Mouse (Mus musculus) CH12.LX (cell line): ENCODE data around the gene Trim32. TPM values are rescaled to one million over a fixed set of nuclear protein-coding genes. Genes with fewer than 3 reads are reported as not detected.

Source experiments
- DNase-seq: peaks from one replicate; pipeline ENCODE4 v3.0.0-alpha.2; 2013; ENCODE audit errors: extremely low read depth
- H3K27ac ChIP-seq: 2 replicates; pipeline ENCODE4 v1.5.1; 2012; ENCODE audit warnings: low read depth, mild to moderate bottlenecking, control low read depth, moderate library complexity; ENCODE audit not compliant: insufficient read depth
- H3K27me3 ChIP-seq: replicated peaks from 2 replicates; pipeline ENCODE3; 2012; ENCODE audit warnings: inconsistent platforms
- H3K36me3 ChIP-seq, 2 experiments: replicated peaks in 1 of 2; 2 replicates each; pipeline versions ENCODE3 to v1.6.1; 2012; ENCODE audit warnings: inconsistent platforms in 1 of 2, low read length in 1 of 2, mild to moderate bottlenecking in 1 of 2, mixed read lengths in 1 of 2, moderate library complexity in 1 of 2; ENCODE audit not compliant: control insufficient read depth in 1 of 2, insufficient read depth in 1 of 2
- H3K4me1 ChIP-seq, 2 experiments: 2 replicates each; pipeline ENCODE4 v1.6.1; 2012; ENCODE audit warnings: inconsistent platforms in 1 of 2, moderate library complexity in 1 of 2; ENCODE audit not compliant: insufficient read depth in 2 of 2, control insufficient read depth in 1 of 2
- H3K4me2 ChIP-seq: 2 replicates; pipeline ENCODE4 v1.6.1; 2012; ENCODE audit warnings: low read depth, mild to moderate bottlenecking, control low read depth; ENCODE audit not compliant: poor library complexity, insufficient read depth, severe bottlenecking
- H3K4me3 ChIP-seq, 3 experiments: fragments of 150-350 bp in 1 of 3; sonication (generic) in 1 of 3; replicated peaks in 1 of 3; 2 replicates each; pipeline versions ENCODE3 to v1.5.1; 2011 to 2012; ENCODE audit warnings: low read depth in 2 of 3, low read length in 2 of 3, mild to moderate bottlenecking in 2 of 3, moderate library complexity in 2 of 3, control low read depth in 1 of 3, improper control_type of control experiment in 1 of 3, inconsistent platforms in 1 of 3, mixed read lengths in 1 of 3; ENCODE audit not compliant: poor library complexity in 1 of 3
- H3K79me2 ChIP-seq: replicated peaks from 2 replicates; pipeline ENCODE4 v1.6.1; 2012; ENCODE audit warnings: mild to moderate bottlenecking, moderate library complexity; ENCODE audit not compliant: control insufficient read depth, poor library complexity, insufficient read depth, severe bottlenecking; ENCODE audit errors: extremely low read depth
- H3K9ac ChIP-seq: 2 replicates; pipeline ENCODE4 v1.6.1; 2012; ENCODE audit warnings: low read depth, mild to moderate bottlenecking, control low read depth, moderate library complexity; ENCODE audit not compliant: insufficient read depth
- H3K9me3 ChIP-seq: replicated peaks from 2 replicates; pipeline ENCODE3; 2012; ENCODE audit warnings: low read length, inconsistent platforms, mixed read lengths
- CHD1 ChIP-seq: IDR thresholded peaks from 2 replicates; pipeline ENCODE4 v1.6.1; 2012; ENCODE audit warnings: low read depth, low read length, improper control_type of control experiment, inconsistent platforms
- CHD2 ChIP-seq: IDR thresholded peaks from 2 replicates; pipeline ENCODE4 v1.6.1; 2011; ENCODE audit warnings: low read length, improper control_type of control experiment
- ELF1 ChIP-seq: IDR thresholded peaks from 2 replicates; pipeline ENCODE4 v1.6.1; 2014; ENCODE audit warnings: low read depth, mild to moderate bottlenecking, inconsistent platforms, low read length, improper control_type of control experiment
- EP300 ChIP-seq: IDR thresholded peaks from 2 replicates; pipeline ENCODE4 v1.6.1; 2011; ENCODE audit warnings: low read length, improper control_type of control experiment
- ETS1 ChIP-seq: conservative IDR thresholded peaks from 2 replicates; pipeline ENCODE4 v1.6.1; 2012; ENCODE audit warnings: low read depth, mild to moderate bottlenecking, inconsistent platforms, low read length, improper control_type of control experiment, moderate library complexity
- KAT2A ChIP-seq: IDR thresholded peaks from 2 replicates; pipeline ENCODE4 v1.6.1; 2012; ENCODE audit warnings: low read length, improper control_type of control experiment, inconsistent platforms; ENCODE audit not compliant: insufficient replicate concordance
- MAFK ChIP-seq: IDR thresholded peaks from 2 replicates; pipeline ENCODE4 v1.6.1; 2011; ENCODE audit warnings: low read length, improper control_type of control experiment; ENCODE audit not compliant: insufficient replicate concordance
- MEF2A ChIP-seq: IDR thresholded peaks from 2 replicates; pipeline ENCODE4 v1.6.1; 2014; ENCODE audit warnings: low read depth, mild to moderate bottlenecking, inconsistent platforms, low read length, improper control_type of control experiment, borderline replicate concordance
- MXI1 ChIP-seq: IDR thresholded peaks from 2 replicates; pipeline ENCODE4 v1.6.1; 2011; ENCODE audit warnings: mild to moderate bottlenecking, low read depth, low read length, improper control_type of control experiment
- MYC ChIP-seq: IDR thresholded peaks from 2 replicates; pipeline ENCODE4 v1.6.1; 2011; ENCODE audit warnings: low read depth, mild to moderate bottlenecking, improper control_type of control experiment, low read length
- NELFE ChIP-seq: IDR thresholded peaks from 2 replicates; pipeline ENCODE4 v1.6.1; 2011; ENCODE audit warnings: low read depth, low read length, improper control_type of control experiment
- PAX5 ChIP-seq: IDR thresholded peaks from 2 replicates; pipeline ENCODE4 v1.6.1; 2012; ENCODE audit warnings: low read length, inconsistent platforms, mixed read lengths
- POLR2A ChIP-seq: IDR thresholded peaks from 2 replicates; pipeline ENCODE4 v1.6.1; 2011; ENCODE audit warnings: low read depth, mild to moderate bottlenecking, improper control_type of control experiment, low read length
- SIN3A ChIP-seq: IDR thresholded peaks from 2 replicates; pipeline ENCODE4 v1.6.1; 2012; ENCODE audit warnings: low read length, improper control_type of control experiment, inconsistent platforms
- SMC3 ChIP-seq: IDR thresholded peaks from 2 replicates; pipeline ENCODE4 v1.6.1; 2011; ENCODE audit warnings: low read depth, low read length, improper control_type of control experiment
- UBTF ChIP-seq: IDR thresholded peaks from 2 replicates; pipeline ENCODE4 v1.6.1; 2012; ENCODE audit warnings: low read depth, mild to moderate bottlenecking, inconsistent platforms, low read length, improper control_type of control experiment, moderate library complexity
- USF2 ChIP-seq: conservative IDR thresholded peaks from 2 replicates; pipeline ENCODE4 v1.6.1; 2011; ENCODE audit warnings: low read depth, low read length, improper control_type of control experiment
- ZMIZ1 ChIP-seq: IDR thresholded peaks from 2 replicates; pipeline ENCODE4 v1.6.1; 2012; ENCODE audit warnings: low read depth, mild to moderate bottlenecking, inconsistent platforms, low read length, improper control_type of control experiment
- ZNF384 ChIP-seq: IDR thresholded peaks from 2 replicates; pipeline ENCODE4 v1.6.1; 2012; ENCODE audit warnings: low read depth, low read length, improper control_type of control experiment, inconsistent platforms
- dilution Hi-C: fragments of 300-500 bp; cut with MboI; formaldehyde crosslinking; loops from 2 replicates; pipeline ENCODE4 v1.14.3; 2020; ENCODE audit warnings: low sequenced_read_pairs; ENCODE audit not compliant: extremely low pct_unique_long_range_greater_than_20kb, extremely low pct_ligation_motif_present
- in situ Hi-C: fragments of 300-500 bp; cut with MboI; formaldehyde crosslinking; loops from 3 replicates; pipeline ENCODE4 v1.14.3; 2019; ENCODE audit warnings: low sequenced_read_pairs, low pct_ligation_motif_present, low pct_unique_long_range_greater_than_20kb, mixed read lengths
- polyA plus RNA-seq: library from polyadenylated mRNA; unstranded; fragments of >175 nt; gene quantifications from 2 replicates; pipeline ENCODE4 v1.2.1, GENCODE M21; 2012; ENCODE audit warnings: low read depth; ENCODE audit not compliant: insufficient read length
- total RNA-seq, 2 experiments: library from RNA; depleted of rRNA; stranded (reverse); fragments of 300-350 nt in 1 of 2; fragments of >200 nt in 1 of 2; gene quantifications; 2 replicates each; pipeline ENCODE4 v1.2.3; 2012 to 2014

Gene Trim32
- total and polyA plus RNA-seq, 3 experiments: 23.4 to 26.2 (median 23.7) TPM

DNA sequence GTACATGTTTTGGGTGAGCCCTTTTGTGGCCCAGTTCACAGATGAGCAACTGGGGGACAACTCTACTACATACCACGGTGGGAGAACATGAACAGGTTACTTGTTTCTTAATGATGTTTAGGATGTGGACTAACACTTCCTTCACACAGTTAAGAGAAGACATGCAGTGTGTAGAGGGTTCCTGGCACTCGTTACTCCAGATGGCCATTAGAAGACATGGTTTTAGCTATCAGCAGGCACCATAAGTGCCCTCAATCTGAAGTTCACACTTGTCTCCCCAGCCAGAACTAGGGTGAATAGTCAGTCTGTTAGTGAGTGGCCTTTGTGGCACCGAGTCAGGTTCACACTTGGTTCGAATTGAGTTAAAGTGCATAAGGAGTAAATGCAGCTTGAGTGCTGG lies 3.3 kb downstream of the Trim32 start:
- DNase-seq: no peak
- dilution Hi-C loops: no loop called here
- in situ Hi-C loops: no loop called here
- no peak overlapping the region for H3K9ac ChIP-seq
- H3K4me2 ChIP-seq: no peak overlapping the region
- H3K27ac ChIP-seq: no peak overlapping the region
- H3K4me1 ChIP-seq: peaks cover 14 to 39% of the 10 kb centered on the region in 2 experiments
- H3K79me2 ChIP-seq: peaks cover 73% of the 10 kb centered on the region
- TF ChIP-seq POLR2A: no peak
- TF ChIP-seq ZMIZ1: no peak
- TF ChIP-seq ELF1: no peak
- TF ChIP-seq MEF2A: no peak
- TF ChIP-seq EP300: no peak
- no peak for TF ChIP-seq KAT2A
- TF ChIP-seq SIN3A: no peak
- no peak for TF ChIP-seq UBTF
- TF ChIP-seq SMC3: no peak
- H3K36me3 ChIP-seq: peaks cover 8 to 51% of the 10 kb centered on the region in 2 experiments
- H3K27me3 ChIP-seq: no peaks in the 10 kb centered on the region
- H3K4me3 ChIP-seq: no peak overlapping the region
- H3K9me3 ChIP-seq: no peaks in the 10 kb centered on the region

DNA sequence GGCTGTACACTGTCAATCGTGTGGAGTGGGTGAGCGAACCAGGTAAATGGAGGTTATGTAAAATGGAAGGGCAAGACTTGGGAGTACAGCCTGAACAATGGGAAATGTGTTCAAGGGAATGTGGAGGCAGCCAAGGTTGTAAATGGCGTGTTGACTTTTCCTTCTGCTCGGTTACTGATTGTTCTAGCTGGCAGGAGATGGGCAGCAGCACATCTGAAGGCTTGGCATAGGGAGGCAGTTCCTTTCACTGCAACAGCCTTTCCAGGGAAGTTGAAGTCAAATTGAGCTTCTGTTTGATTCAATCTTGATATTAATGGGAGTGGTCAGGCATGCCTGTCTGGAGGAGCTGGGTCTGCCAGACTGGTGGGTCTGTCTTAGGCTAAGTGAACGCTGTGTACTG lies 5.5 kb downstream of the Trim32 start:
- DNase-seq: no peak
- no peak overlapping the region for H3K4me3 ChIP-seq
- no peak overlapping the region for H3K9ac ChIP-seq
- peaks cover 14 to 35% of the 10 kb centered on the region in 2 experiments for H3K4me1 ChIP-seq
- H3K79me2 ChIP-seq: peaks cover 69% of the 10 kb centered on the region
- no peak overlapping the region for H3K4me2 ChIP-seq
- H3K36me3 ChIP-seq: peaks cover 28 to 73% of the 10 kb centered on the region in 2 experiments
- dilution Hi-C loops: no loop called here
- H3K27me3 ChIP-seq: no peaks in the 10 kb centered on the region
- H3K27ac ChIP-seq: no peak overlapping the region
- H3K9me3 ChIP-seq: no peaks in the 10 kb centered on the region
- in situ Hi-C loops: no loop called here
- TF ChIP-seq MXI1 (no peak), NELFE (no peak), MAFK (no peak), ETS1 (no peak), SIN3A (no peak), USF2 (no peak), PAX5 (no peak), MYC (no peak), CHD2 (no peak), CHD1 (no peak), ZNF384 (no peak)
